Mouse (Mus musculus): ENCODE data around the gene Gpcpd1. TPM values are rescaled to one million over a fixed set of nuclear protein-coding genes. Genes with fewer than 3 reads are reported as not detected.

Gpcpd1 gene
- polyA plus RNA-seq, 1 experiment, result 1.6 TPM

- no peak overlapping the region for H3K4me3 ChIP-seq (ENCODE audit: low read depth, low read length)
- no peaks in the 10 kb centered on the region for H3K4me1 ChIP-seq (ENCODE audit: control insufficient read depth, insufficient read depth, insufficient read length, low read length)
- TF ChIP-seq POLR2A (IDR thresholded peaks at IDR 0.05; ENCODE audit: low read depth, low read length) (no peak), CTCF (IDR thresholded peaks at IDR 0.05; ENCODE audit: extremely low read depth, insufficient read length, insufficient replicate concordance, low read depth, low read length) (no peak)
- H3K27me3 ChIP-seq (ENCODE audit: control insufficient read depth, insufficient read depth, low read length), result no peaks in the 10 kb centered on the region
- no peaks in the 10 kb centered on the region for H3K36me3 ChIP-seq (ENCODE audit: control insufficient read depth, insufficient read depth, low read length)
- WGBS, result 49% methylated on average over 18 of the region's 18 CpGs
- no peak overlapping the region for H3K27ac ChIP-seq (ENCODE audit: insufficient read depth, low read depth, low read length)
Measured at GRCm38 (mm10) chr2:132518021-132518901, 69.3 kb downstream of the Gpcpd1 start.

- 76% methylated on average over 6 of the region's 6 CpGs for WGBS
Measured at GRCm38 (mm10) chr2:132517194-132517836, 70.2 kb downstream of the Gpcpd1 start.

GRCm38 (mm10) chr2:132516130-132517030 lies 71.1 kb downstream of the Gpcpd1 start:
- Histone ChIP-seq H3K36me3 (ENCODE audit: control insufficient read depth, insufficient read depth, low read length) (no peaks in the 10 kb centered on the region), H3K4me1 (ENCODE audit: control insufficient read depth, insufficient read depth, insufficient read length, low read length) (no peaks in the 10 kb centered on the region), H3K27me3 (ENCODE audit: control insufficient read depth, insufficient read depth, low read length) (no peaks in the 10 kb centered on the region), H3K4me3 (ENCODE audit: low read depth, low read length) (no peak overlapping the region), H3K27ac (ENCODE audit: insufficient read depth, low read depth, low read length) (no peak overlapping the region)
- peak; percentile 81; the same call in 1 of the 2 replicates for TF ChIP-seq CTCF (IDR thresholded peaks at IDR 0.05; ENCODE audit: extremely low read depth, insufficient read length, insufficient replicate concordance, low read depth, low read length)
- TF ChIP-seq POLR2A (IDR thresholded peaks at IDR 0.05; ENCODE audit: low read depth, low read length), result no peak
- WGBS, result 29% methylated on average over 16 of the region's 16 CpGs

More at GRCm38 (mm10) chr2:132517194-132517836, 70.2 kb downstream of the Gpcpd1 start:
- no peaks in the 10 kb centered on the region for H3K36me3 ChIP-seq (ENCODE audit: control insufficient read depth, insufficient read depth, low read length)
- H3K4me1 ChIP-seq (ENCODE audit: control insufficient read depth, insufficient read depth, insufficient read length, low read length), result no peaks in the 10 kb centered on the region
- no peak overlapping the region for H3K27ac ChIP-seq (ENCODE audit: insufficient read depth, low read depth, low read length)
- no peak overlapping the region for H3K4me3 ChIP-seq (ENCODE audit: low read depth, low read length)
- TF ChIP-seq CTCF (IDR thresholded peaks at IDR 0.05; ENCODE audit: extremely low read depth, insufficient read length, insufficient replicate concordance, low read depth, low read length) (no peak), POLR2A (IDR thresholded peaks at IDR 0.05; ENCODE audit: low read depth, low read length) (no peak)
- no peaks in the 10 kb centered on the region for H3K27me3 ChIP-seq (ENCODE audit: control insufficient read depth, insufficient read depth, low read length)

GRCm38 (mm10) chr2:132515607-132516006 lies 71.9 kb downstream of the Gpcpd1 start:
- no peaks in the 10 kb centered on the region for H3K27me3 ChIP-seq (ENCODE audit: control insufficient read depth, insufficient read depth, low read length)
- H3K27ac ChIP-seq (ENCODE audit: insufficient read depth, low read depth, low read length), result no peak overlapping the region
- 82% methylated on average over 13 of the region's 13 CpGs for WGBS
- no peaks in the 10 kb centered on the region for H3K36me3 ChIP-seq (ENCODE audit: control insufficient read depth, insufficient read depth, low read length)
- no peak overlapping the region for H3K4me3 ChIP-seq (ENCODE audit: low read depth, low read length)
- no peaks in the 10 kb centered on the region; the same call in 1 of the 2 replicates for H3K4me1 ChIP-seq (ENCODE audit: control insufficient read depth, insufficient read depth, insufficient read length, low read length)
- TF ChIP-seq POLR2A (IDR thresholded peaks at IDR 0.05; ENCODE audit: low read depth, low read length) (no peak), CTCF (IDR thresholded peaks at IDR 0.05; ENCODE audit: extremely low read depth, insufficient read length, insufficient replicate concordance, low read depth, low read length) (no peak)

GRCm38 (mm10) chr2:132515076-132515475 lies 72.5 kb downstream of the Gpcpd1 start:
- Histone ChIP-seq H3K4me1 (ENCODE audit: control insufficient read depth, insufficient read depth, insufficient read length, low read length) (no peaks in the 10 kb centered on the region; the same call in 1 of the 2 replicates), H3K36me3 (ENCODE audit: control insufficient read depth, insufficient read depth, low read length) (no peaks in the 10 kb centered on the region), H3K27me3 (ENCODE audit: control insufficient read depth, insufficient read depth, low read length) (no peaks in the 10 kb centered on the region), H3K4me3 (ENCODE audit: low read depth, low read length) (no peak overlapping the region), H3K27ac (ENCODE audit: insufficient read depth, low read depth, low read length) (no peak overlapping the region)
- WGBS, result 72% methylated on average over 14 of the region's 14 CpGs
- TF ChIP-seq CTCF (IDR thresholded peaks at IDR 0.05; ENCODE audit: extremely low read depth, insufficient read length, insufficient replicate concordance, low read depth, low read length) (no peak), POLR2A (IDR thresholded peaks at IDR 0.05; ENCODE audit: low read depth, low read length) (no peak)

GRCm38 (mm10) chr2:132514353-132514752 lies 73.2 kb downstream of the Gpcpd1 start:
- H3K4me3 ChIP-seq (ENCODE audit: low read depth, low read length), result no peak overlapping the region
- H3K36me3 ChIP-seq (ENCODE audit: control insufficient read depth, insufficient read depth, low read length), result no peaks in the 10 kb centered on the region
- TF ChIP-seq CTCF (IDR thresholded peaks at IDR 0.05; ENCODE audit: extremely low read depth, insufficient read length, insufficient replicate concordance, low read depth, low read length) (no peak), POLR2A (IDR thresholded peaks at IDR 0.05; ENCODE audit: low read depth, low read length) (no peak)
- no peaks in the 10 kb centered on the region for H3K27me3 ChIP-seq (ENCODE audit: control insufficient read depth, insufficient read depth, low read length)
- WGBS, result 41% methylated on average over 6 of the region's 6 CpGs
- no peaks in the 10 kb centered on the region; the same call in 1 of the 2 replicates for H3K4me1 ChIP-seq (ENCODE audit: control insufficient read depth, insufficient read depth, insufficient read length, low read length)
- H3K27ac ChIP-seq (ENCODE audit: insufficient read depth, low read depth, low read length), result no peak overlapping the region

Measured in small intestine, adult 2 months (tissue).